Mouse (Mus musculus): ENCODE measurements at regions not wholly inside any gene's neighbourhood (a gene's known extent, or its start where the extent isn't known, plus 50 kb on each side); places are given as distances from the start of the nearest gene placed in this dataset.

GRCm38 (mm10) chr15:67388514-67388913, 887.8 kb upstream of the Lrrc6 start:
- WGBS, result 59% methylated on average over 8 of the region's 8 CpGs

GRCm38 (mm10) chr15:67386896-67387295, 886.2 kb upstream of the Lrrc6 start:
- Histone ChIP-seq H3K4me3 (no peak overlapping the region), H3K36me3 (replicated peaks) (no peaks in the 10 kb centered on the region), H3K27ac (replicated peaks) (no peak overlapping the region), H3K4me1 (no peaks in the 10 kb centered on the region), H3K27me3 (replicated peaks; ENCODE audit: low read depth, poor library complexity, severe bottlenecking) (no peaks in the 10 kb centered on the region), H3K9me3 (no peaks in the 10 kb centered on the region)
- DNase-seq (ENCODE audit: low spot score), result no peak

More at GRCm38 (mm10) chr15:67388514-67388913, 887.8 kb upstream of the Lrrc6 start:
- Histone ChIP-seq H3K27ac (replicated peaks) (no peak overlapping the region), H3K36me3 (replicated peaks) (no peaks in the 10 kb centered on the region), H3K4me3 (no peak overlapping the region), H3K9me3 (no peaks in the 10 kb centered on the region), H3K4me1 (no peaks in the 10 kb centered on the region), H3K27me3 (replicated peaks; ENCODE audit: low read depth, poor library complexity, severe bottlenecking) (no peaks in the 10 kb centered on the region)
- DNase-seq (ENCODE audit: low spot score), result no peak

- WGBS, result 80% methylated on average over 4 of the region's 4 CpGs
- no peak overlapping the region for H3K4me3 ChIP-seq
- H3K27ac ChIP-seq (replicated peaks), result no peak overlapping the region
- no peak for DNase-seq (ENCODE audit: low spot score)
- no peaks in the 10 kb centered on the region for H3K36me3 ChIP-seq (replicated peaks)
- H3K27me3 ChIP-seq (replicated peaks; ENCODE audit: low read depth, poor library complexity, severe bottlenecking), result no peaks in the 10 kb centered on the region
- no peaks in the 10 kb centered on the region for H3K9me3 ChIP-seq
- peaks cover 9% of the 10 kb centered on the region for H3K4me1 ChIP-seq
Observed at GRCm38 (mm10) chr15:67373599-67373998, 872.9 kb upstream of the Lrrc6 start.

GRCm38 (mm10) chr15:67373030-67373429, 872.3 kb upstream of the Lrrc6 start:
- H3K27me3 ChIP-seq (replicated peaks; ENCODE audit: low read depth, poor library complexity, severe bottlenecking), result no peaks in the 10 kb centered on the region
- no peak overlapping the region for H3K27ac ChIP-seq (replicated peaks)
- H3K4me1 ChIP-seq, result peaks cover 9% of the 10 kb centered on the region
- WGBS, result 72% methylated on average over 8 of the region's 8 CpGs
- H3K9me3 ChIP-seq, result no peaks in the 10 kb centered on the region
- DNase-seq (ENCODE audit: low spot score), result peak; percentile 17
- H3K36me3 ChIP-seq (replicated peaks), result no peaks in the 10 kb centered on the region
- H3K4me3 ChIP-seq, result no peak overlapping the region

GRCm38 (mm10) chr15:67364099-67364756, 863.5 kb upstream of the Lrrc6 start:
- H3K9me3 ChIP-seq, result no peaks in the 10 kb centered on the region
- H3K4me3 ChIP-seq, result no peak overlapping the region
- 40% methylated on average over 4 of the region's 4 CpGs for WGBS
- H3K27me3 ChIP-seq (replicated peaks; ENCODE audit: low read depth, poor library complexity, severe bottlenecking), result no peaks in the 10 kb centered on the region
- no peak overlapping the region for H3K27ac ChIP-seq (replicated peaks)
- no peaks in the 10 kb centered on the region for H3K36me3 ChIP-seq (replicated peaks)
- peaks cover 25% of the 10 kb centered on the region for H3K4me1 ChIP-seq
- peak; percentile 56 for DNase-seq (ENCODE audit: low spot score)

- peak overlapping the region; percentile 57; the same call in 1 of the 2 replicates for H3K27ac ChIP-seq (replicated peaks)
- WGBS, result 23% methylated on average over 1 of the region's 1 CpGs
- no peaks in the 10 kb centered on the region for H3K36me3 ChIP-seq (replicated peaks)
- no peak overlapping the region for H3K4me3 ChIP-seq
- no peaks in the 10 kb centered on the region for H3K27me3 ChIP-seq (replicated peaks; ENCODE audit: low read depth, poor library complexity, severe bottlenecking)
- H3K4me1 ChIP-seq, result peaks cover 25% of the 10 kb centered on the region
- H3K9me3 ChIP-seq, result no peaks in the 10 kb centered on the region
- DNase-seq (ENCODE audit: low spot score), result peak; percentile 12
Observed at GRCm38 (mm10) chr15:67361012-67361571, 860.4 kb upstream of the Lrrc6 start.

GRCm38 (mm10) chr15:67357867-67358266, 857.2 kb upstream of the Lrrc6 start:
- no peaks in the 10 kb centered on the region for H3K9me3 ChIP-seq
- no peak overlapping the region for H3K4me3 ChIP-seq
- no peaks in the 10 kb centered on the region for H3K27me3 ChIP-seq (replicated peaks; ENCODE audit: low read depth, poor library complexity, severe bottlenecking)
- no peak for DNase-seq (ENCODE audit: low spot score)
- peaks cover 14% of the 10 kb centered on the region for H3K4me1 ChIP-seq
- 89% methylated on average over 3 of the region's 3 CpGs for WGBS
- H3K36me3 ChIP-seq (replicated peaks), result no peaks in the 10 kb centered on the region
- no peak overlapping the region for H3K27ac ChIP-seq (replicated peaks)

- Histone ChIP-seq H3K27me3 (replicated peaks; ENCODE audit: low read depth, poor library complexity, severe bottlenecking) (no peaks in the 10 kb centered on the region), H3K4me1 (peaks cover under 1% of the 10 kb centered on the region; the same call in 1 of the 2 replicates), H3K36me3 (replicated peaks) (no peaks in the 10 kb centered on the region), H3K4me3 (no peak overlapping the region), H3K9me3 (no peaks in the 10 kb centered on the region), H3K27ac (replicated peaks) (no peak overlapping the region)
- DNase-seq (ENCODE audit: low spot score), result no peak
Observed at GRCm38 (mm10) chr15:67355334-67355733, 854.6 kb upstream of the Lrrc6 start.

GRCm38 (mm10) chr15:67354598-67355159, 854.0 kb upstream of the Lrrc6 start:
- no peak for DNase-seq (ENCODE audit: low spot score)
- H3K4me1 ChIP-seq, result no peaks in the 10 kb centered on the region
- no peaks in the 10 kb centered on the region for H3K9me3 ChIP-seq
- H3K27me3 ChIP-seq (replicated peaks; ENCODE audit: low read depth, poor library complexity, severe bottlenecking), result no peaks in the 10 kb centered on the region
- H3K4me3 ChIP-seq, result no peak overlapping the region
- no peak overlapping the region for H3K27ac ChIP-seq (replicated peaks)
- no peaks in the 10 kb centered on the region for H3K36me3 ChIP-seq (replicated peaks)

- H3K27ac ChIP-seq (replicated peaks), result no peak overlapping the region
- no peaks in the 10 kb centered on the region for H3K27me3 ChIP-seq (replicated peaks; ENCODE audit: low read depth, poor library complexity, severe bottlenecking)
- no peaks in the 10 kb centered on the region for H3K9me3 ChIP-seq
- DNase-seq (ENCODE audit: low spot score), result no peak
- no peaks in the 10 kb centered on the region for H3K4me1 ChIP-seq
- H3K4me3 ChIP-seq, result no peak overlapping the region
- WGBS, result 82% methylated on average over 4 of the region's 4 CpGs
- H3K36me3 ChIP-seq (replicated peaks), result no peaks in the 10 kb centered on the region
Observed at GRCm38 (mm10) chr15:67349501-67349900, 848.8 kb upstream of the Lrrc6 start.

GRCm38 (mm10) chr15:67345179-67346148, 844.8 kb upstream of the Lrrc6 start:
- Histone ChIP-seq H3K27ac (replicated peaks) (no peak overlapping the region), H3K36me3 (replicated peaks) (no peaks in the 10 kb centered on the region), H3K9me3 (no peaks in the 10 kb centered on the region), H3K4me1 (no peaks in the 10 kb centered on the region), H3K4me3 (no peak overlapping the region), H3K27me3 (replicated peaks; ENCODE audit: low read depth, poor library complexity, severe bottlenecking) (no peaks in the 10 kb centered on the region)
- DNase-seq (ENCODE audit: low spot score), result no peak
- WGBS, result 85% methylated on average over 7 of the region's 7 CpGs

GRCm38 (mm10) chr15:67342050-67342449, 841.3 kb upstream of the Lrrc6 start:
- Histone ChIP-seq H3K27me3 (replicated peaks; ENCODE audit: low read depth, poor library complexity, severe bottlenecking) (no peaks in the 10 kb centered on the region), H3K4me3 (no peak overlapping the region), H3K4me1 (no peaks in the 10 kb centered on the region), H3K36me3 (replicated peaks) (no peaks in the 10 kb centered on the region), H3K9me3 (no peaks in the 10 kb centered on the region), H3K27ac (replicated peaks) (no peak overlapping the region)
- 91% methylated on average over 3 of the region's 3 CpGs for WGBS
- DNase-seq (ENCODE audit: low spot score), result no peak
